Mouse (Mus musculus) NIH3T3 (cell line): Measurements from ENCODE around the gene Ndufa5.

Experiments used
- DNase-seq: peaks from one replicate; pipeline ENCODE4 v3.0.0-alpha.2; 2012; ENCODE audit warnings: low read depth

Gene Ndufa5

GRCm38 (mm10) chr6:24527155-24528063 is at the start of gene Ndufa5:
Ndufa5 (minus strand) TSS chr6:24528013.
- DNase-seq = peak; percentile 99

DNA sequence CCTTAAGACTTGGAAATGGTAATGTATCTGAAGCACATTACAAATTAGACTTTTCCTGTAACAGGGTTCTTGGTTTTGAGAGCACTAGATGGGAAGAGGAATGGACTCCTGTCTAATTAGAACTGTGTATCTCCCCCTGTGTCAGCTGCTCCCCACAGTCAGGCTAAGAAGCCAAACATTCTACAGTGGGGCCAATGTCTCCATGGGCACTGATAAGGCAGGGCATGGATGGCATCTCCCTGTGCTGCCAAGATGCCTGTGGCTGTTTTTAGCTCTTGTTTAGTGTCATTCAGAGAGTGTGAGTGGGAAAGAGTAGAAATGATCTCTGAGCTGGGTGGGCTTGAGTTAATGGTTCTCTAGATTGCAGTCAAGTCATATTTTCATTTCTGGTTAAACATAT is 45.5 kb upstream of the Ndufa5 start:
- DNase-seq = no peak

DNA sequence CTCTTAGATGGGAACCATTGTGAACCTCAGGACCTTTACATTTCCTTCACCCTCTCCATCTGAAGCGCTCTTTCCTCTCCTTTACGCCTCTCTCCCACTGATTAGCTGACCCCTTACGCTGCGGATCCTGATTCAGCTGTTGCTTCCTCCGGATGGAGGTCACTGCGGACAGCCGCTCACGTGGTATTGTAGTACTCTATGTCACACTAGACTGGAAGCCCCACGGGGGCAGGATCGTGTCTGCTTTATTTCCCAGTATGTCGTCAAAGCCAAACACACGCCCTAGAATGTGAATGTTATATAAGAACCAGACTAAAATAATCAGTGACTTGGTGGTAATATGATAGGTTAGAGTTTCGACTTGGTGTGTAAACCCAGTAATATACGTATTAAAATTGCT is 44.6 kb upstream of the Ndufa5 start:
- no peak for DNase-seq

DNA sequence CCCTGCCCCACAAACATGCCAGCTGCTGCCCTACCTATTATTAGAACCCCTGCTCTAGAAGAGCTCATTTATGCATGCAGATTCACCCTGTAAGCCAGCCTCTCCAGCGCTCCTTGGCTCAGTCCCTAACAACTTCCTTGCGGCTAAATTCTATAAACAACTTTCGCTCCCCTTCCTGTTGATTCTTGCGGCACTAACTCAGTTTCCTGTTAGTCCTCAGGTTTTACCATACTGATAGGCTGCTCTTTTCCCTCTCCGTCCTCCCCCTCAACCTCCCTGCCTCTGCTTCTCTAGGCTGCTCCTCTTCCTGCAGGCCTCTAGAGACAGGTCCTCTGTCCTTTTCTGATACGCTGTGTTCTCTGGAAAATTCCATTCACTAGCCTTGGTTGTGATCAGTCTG is 43.3 kb upstream of the Ndufa5 start:
- no peak for DNase-seq

GRCm38 (mm10) chr6:24570278-24570677 is 42.5 kb upstream of the Ndufa5 start:
- DNase-seq = no peak

DNA sequence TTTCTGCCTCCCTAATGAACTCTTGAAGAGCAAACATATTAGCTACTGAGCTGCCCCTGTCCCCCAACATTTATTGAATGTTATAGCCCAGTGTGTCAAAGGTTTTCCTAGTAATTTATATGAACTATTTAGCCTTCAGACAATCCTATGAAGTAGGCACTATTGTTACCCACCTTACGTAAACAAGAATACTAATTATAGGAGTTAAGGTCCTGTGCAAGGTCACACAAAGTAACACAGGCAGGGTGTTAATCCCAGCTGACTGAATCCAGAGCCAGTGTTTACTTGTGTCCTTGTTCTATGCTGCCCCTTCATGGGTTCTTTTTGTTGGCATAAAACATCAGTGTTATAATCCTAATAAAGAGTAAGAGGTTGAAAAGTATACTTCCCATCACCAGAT is 41.9 kb upstream of the Ndufa5 start:
- no peak for DNase-seq

- DNase-seq = peak; percentile 40
These were observed 41.1 kb upstream of the Ndufa5 start for GRCm38 (mm10) chr6:24568963-24569362.

DNA sequence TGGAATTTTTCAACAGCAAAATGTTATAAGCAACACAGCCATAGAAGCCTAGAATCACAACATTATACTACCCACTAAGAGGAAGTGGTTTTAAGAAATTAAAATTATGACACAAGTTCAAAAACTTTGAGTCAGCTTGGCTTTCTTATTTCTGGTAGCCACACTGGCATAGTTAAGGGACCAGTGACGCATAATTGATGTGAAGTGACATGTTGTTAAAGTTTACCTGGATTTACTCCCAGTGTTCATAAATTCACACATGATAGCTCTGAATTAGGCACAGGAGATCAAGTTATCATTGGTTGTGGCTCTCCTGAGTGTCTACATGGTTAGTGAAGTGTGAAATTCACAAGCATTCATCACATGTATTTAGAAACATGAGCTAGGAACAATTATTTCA is 37.1 kb upstream of the Ndufa5 start:
- no peak for DNase-seq

- no peak for DNase-seq
These were observed 36.3 kb upstream of the Ndufa5 start for GRCm38 (mm10) chr6:24564081-24564480.

DNA sequence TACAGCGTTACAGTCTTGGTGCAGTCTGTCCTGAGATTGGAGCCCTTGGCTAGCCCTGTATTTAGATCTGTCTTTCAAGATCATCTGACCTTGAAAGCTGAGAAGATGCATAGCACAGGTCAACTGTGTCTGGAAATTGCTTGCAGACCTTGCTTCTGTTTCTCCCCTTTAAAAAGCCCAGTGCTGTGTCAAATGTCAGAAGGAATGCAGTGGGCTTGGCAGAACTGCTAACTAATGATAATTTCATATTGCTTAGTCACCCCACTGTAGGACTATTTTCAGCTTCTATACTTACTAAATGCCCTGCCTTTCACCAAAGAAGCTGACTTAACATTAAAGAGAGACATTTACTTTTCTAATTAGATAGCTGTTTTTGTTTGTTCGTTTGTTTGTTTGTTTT is 27.7 kb upstream of the Ndufa5 start:
- peak; percentile 44 for DNase-seq

- DNase-seq = peak; percentile 37
These were observed 26.7 kb upstream of the Ndufa5 start for GRCm38 (mm10) chr6:24554427-24555086.

DNA sequence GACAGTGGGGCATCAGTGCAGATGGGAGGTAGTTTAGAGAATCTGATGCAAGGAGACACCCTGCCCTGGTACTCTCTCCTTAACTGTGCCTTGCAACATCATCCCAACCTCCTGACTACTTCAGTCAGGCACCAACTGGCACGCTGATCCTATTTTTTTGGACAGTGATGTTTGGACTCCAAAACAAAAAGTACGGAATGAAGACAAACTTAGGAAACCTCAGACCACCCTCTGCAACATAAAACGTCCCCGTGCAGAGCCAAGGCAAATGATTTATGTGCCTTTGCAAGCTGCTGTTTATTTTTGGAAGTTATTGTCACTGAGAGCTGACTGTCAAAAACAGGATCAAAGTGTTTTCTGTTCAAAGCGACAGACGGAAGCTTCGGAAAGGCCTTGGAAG is 24.2 kb upstream of the Ndufa5 start:
- DNase-seq = no peak

DNA sequence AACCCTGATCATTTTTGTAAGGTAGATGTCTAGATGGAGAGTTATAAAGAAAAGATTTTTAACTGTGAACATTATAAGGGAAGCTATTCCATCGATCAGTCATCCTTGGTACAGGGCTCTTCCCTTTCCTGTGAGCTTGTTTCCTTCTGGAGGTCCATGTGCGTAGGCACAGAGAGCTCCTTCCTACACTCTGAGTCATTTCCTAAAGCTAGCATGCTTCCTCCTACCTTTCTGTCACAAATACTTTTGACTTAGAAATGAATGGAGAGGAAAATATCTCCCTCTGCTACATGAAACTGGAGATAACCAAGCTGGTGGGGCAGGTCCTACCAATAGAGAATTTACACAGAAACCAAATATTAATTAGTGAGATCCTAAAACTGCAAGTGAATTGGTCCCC is 22.0 kb upstream of the Ndufa5 start:
- DNase-seq = no peak

GRCm38 (mm10) chr6:24546716-24547420 is 19.1 kb upstream of the Ndufa5 start:
- DNase-seq = no peak

- DNase-seq = no peak
These were observed 15.3 kb upstream of the Ndufa5 start for GRCm38 (mm10) chr6:24543119-24543591.

DNA sequence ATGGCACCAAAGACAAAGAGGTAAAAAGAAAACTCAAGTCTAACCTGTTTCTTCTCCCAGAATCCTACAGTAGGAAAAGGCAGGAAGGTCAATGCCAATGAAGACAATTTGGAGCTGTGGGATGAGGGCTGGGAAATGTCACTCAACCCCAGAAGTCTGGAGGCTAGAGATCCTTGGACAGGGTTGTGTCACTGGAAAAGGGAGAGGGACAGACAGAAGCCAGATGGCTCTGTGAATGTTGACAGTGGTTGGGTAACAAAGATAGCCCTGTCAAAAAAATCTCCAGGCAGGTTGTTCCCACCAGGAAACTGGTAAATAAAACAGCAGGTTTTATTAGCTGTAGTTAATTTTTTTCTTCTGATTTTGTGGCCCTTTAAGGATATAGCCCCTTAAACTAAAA is 14.6 kb upstream of the Ndufa5 start:
- DNase-seq = no peak

- DNase-seq = no peak
These were observed 12.3 kb upstream of the Ndufa5 start for GRCm38 (mm10) chr6:24540106-24540505.

GRCm38 (mm10) chr6:24538435-24538834 is 10.6 kb upstream of the Ndufa5 start:
- DNase-seq = no peak

- no peak for DNase-seq
These were observed 5.0 kb upstream of the Ndufa5 start for GRCm38 (mm10) chr6:24532804-24533203.

- DNase-seq = peak; percentile 28
These were observed 3.1 kb upstream of the Ndufa5 start for GRCm38 (mm10) chr6:24530711-24531420.

DNA sequence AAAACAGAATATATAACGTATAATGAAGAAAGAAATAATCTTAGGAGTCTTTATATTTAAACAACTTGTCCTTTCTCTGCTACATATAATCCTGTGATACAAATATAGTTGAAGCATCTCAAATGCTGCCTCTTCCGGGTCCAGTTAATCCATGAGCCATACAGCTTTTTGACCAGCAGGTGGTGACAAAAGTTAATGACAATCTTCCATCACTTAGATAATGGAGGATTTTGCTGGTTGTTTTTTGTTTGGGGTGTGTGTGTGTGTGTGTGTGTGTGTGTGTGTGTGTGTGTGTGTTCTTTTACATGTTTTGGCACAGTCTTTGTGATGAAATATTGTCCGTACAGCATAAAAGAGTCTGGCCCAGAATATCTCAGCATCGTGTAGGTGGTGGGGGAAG is 2.4 kb upstream of the Ndufa5 start:
- DNase-seq = peak; percentile 87

- DNase-seq = no peak
These were observed 141 bp upstream of the Ndufa5 start, which contains the start of gene Asb15 for GRCm38 (mm10) chr6:24528064-24528243. Asb15 (plus strand) TSS chr6:24528144.
